Mouse (Mus musculus): ENCODE data around the gene Adam11. TPM values are rescaled to one million over a fixed set of nuclear protein-coding genes. Genes with fewer than 3 reads are reported as not detected.

The Adam11 gene
- polyA plus RNA-seq, 1 experiment from 2014 or later = 13.9 TPM

GRCm38 (mm10) chr11:102783443-102783842 is 22.2 kb downstream of the Adam11 start:
- WGBS = 75% methylated on average over 7 of the region's 7 CpGs
- H3K27me3 ChIP-seq (ENCODE audit: control insufficient read depth, insufficient read depth, low read length) = no peaks in the 10 kb centered on the region
- no peak for ATAC-seq (replicated peaks; ENCODE audit: insufficient number of reproducible peaks, low FRiP score, low TSS enrichment, low read depth)
- DNase-seq (ENCODE audit: low spot score) = no peak
- H3K4me3 ChIP-seq (ENCODE audit: low read depth, low read length) = no peak overlapping the region
- no peak overlapping the region for H3K4me2 ChIP-seq (ENCODE audit: low read depth, low read length)
- no peaks in the 10 kb centered on the region for H3K9me3 ChIP-seq (replicated peaks; ENCODE audit: control insufficient read depth, low read length)
- no peak overlapping the region for H3K9ac ChIP-seq (replicated peaks; ENCODE audit: low read length)
- H3K27ac ChIP-seq (replicated peaks; ENCODE audit: low read depth, low read length) = no peak overlapping the region
- no peaks in the 10 kb centered on the region for H3K4me1 ChIP-seq (ENCODE audit: control insufficient read depth, insufficient read depth, low read length)
- no peaks in the 10 kb centered on the region for H3K36me3 ChIP-seq (replicated peaks; ENCODE audit: control insufficient read depth, insufficient read depth, low read depth, low read length)

GRCm38 (mm10) chr11:102787688-102788177 is 26.5 kb downstream of the Adam11 start:
- DNase-seq (ENCODE audit: low spot score) (no peak), ATAC-seq (replicated peaks; ENCODE audit: insufficient number of reproducible peaks, low FRiP score, low TSS enrichment, low read depth) (no peak)
- no peak overlapping the region for H3K27ac ChIP-seq (replicated peaks; ENCODE audit: low read depth, low read length)
- H3K36me3 ChIP-seq (replicated peaks; ENCODE audit: control insufficient read depth, insufficient read depth, low read depth, low read length) = no peaks in the 10 kb centered on the region
- H3K4me3 ChIP-seq (ENCODE audit: low read depth, low read length) = no peak overlapping the region
- H3K4me1 ChIP-seq (ENCODE audit: control insufficient read depth, insufficient read depth, low read length) = no peaks in the 10 kb centered on the region
- H3K9me3 ChIP-seq (replicated peaks; ENCODE audit: control insufficient read depth, low read length) = no peaks in the 10 kb centered on the region
- no peak overlapping the region for H3K4me2 ChIP-seq (ENCODE audit: low read depth, low read length)
- no peaks in the 10 kb centered on the region for H3K27me3 ChIP-seq (ENCODE audit: control insufficient read depth, insufficient read depth, low read length)
- H3K9ac ChIP-seq (replicated peaks; ENCODE audit: low read length) = no peak overlapping the region
- WGBS = 80% methylated on average over 5 of the region's 5 CpGs

- no peaks in the 10 kb centered on the region for H3K27me3 ChIP-seq (ENCODE audit: control insufficient read depth, insufficient read depth, low read length)
Measured at GRCm38 (mm10) chr11:102791682-102792445, 30.6 kb downstream of the Adam11 start.

GRCm38 (mm10) chr11:102794157-102794556 is 32.9 kb downstream of the Adam11 start:
- Histone ChIP-seq H3K9ac (replicated peaks; ENCODE audit: low read length) (no peak overlapping the region), H3K4me1 (ENCODE audit: control insufficient read depth, insufficient read depth, low read length) (no peaks in the 10 kb centered on the region), H3K27ac (replicated peaks; ENCODE audit: low read depth, low read length) (no peak overlapping the region), H3K27me3 (ENCODE audit: control insufficient read depth, insufficient read depth, low read length) (no peaks in the 10 kb centered on the region), H3K36me3 (replicated peaks; ENCODE audit: control insufficient read depth, insufficient read depth, low read depth, low read length) (no peaks in the 10 kb centered on the region; the same call in 1 of the 2 replicates), H3K4me2 (ENCODE audit: low read depth, low read length) (no peak overlapping the region), H3K4me3 (ENCODE audit: low read depth, low read length) (no peak overlapping the region), H3K9me3 (replicated peaks; ENCODE audit: control insufficient read depth, low read length) (no peaks in the 10 kb centered on the region)
- WGBS = 63% methylated on average over 8 of the region's 8 CpGs
- DNase-seq (ENCODE audit: low spot score) (no peak), ATAC-seq (replicated peaks; ENCODE audit: insufficient number of reproducible peaks, low FRiP score, low TSS enrichment, low read depth) (no peak)

More at GRCm38 (mm10) chr11:102791682-102792445, 30.6 kb downstream of the Adam11 start:
- Histone ChIP-seq H3K27ac (replicated peaks; ENCODE audit: low read depth, low read length) (no peak overlapping the region), H3K9ac (replicated peaks; ENCODE audit: low read length) (no peak overlapping the region), H3K9me3 (replicated peaks; ENCODE audit: control insufficient read depth, low read length) (no peaks in the 10 kb centered on the region), H3K4me2 (ENCODE audit: low read depth, low read length) (no peak overlapping the region), H3K4me3 (ENCODE audit: low read depth, low read length) (no peak overlapping the region), H3K4me1 (ENCODE audit: control insufficient read depth, insufficient read depth, low read length) (no peaks in the 10 kb centered on the region), H3K36me3 (replicated peaks; ENCODE audit: control insufficient read depth, insufficient read depth, low read depth, low read length) (no peaks in the 10 kb centered on the region)
- no peak for DNase-seq (ENCODE audit: low spot score)
- ATAC-seq (replicated peaks; ENCODE audit: insufficient number of reproducible peaks, low FRiP score, low TSS enrichment, low read depth) = no peak
- 62% methylated on average over 14 of the region's 14 CpGs for WGBS

- ATAC-seq (replicated peaks; ENCODE audit: insufficient number of reproducible peaks, low FRiP score, low TSS enrichment, low read depth) = no peak
- H3K27ac ChIP-seq (replicated peaks; ENCODE audit: low read depth, low read length) = no peak overlapping the region
- WGBS = 84% methylated on average over 5 of the region's 5 CpGs
- H3K4me1 ChIP-seq (ENCODE audit: control insufficient read depth, insufficient read depth, low read length) = no peaks in the 10 kb centered on the region
- H3K27me3 ChIP-seq (ENCODE audit: control insufficient read depth, insufficient read depth, low read length) = no peaks in the 10 kb centered on the region
- H3K4me3 ChIP-seq (ENCODE audit: low read depth, low read length) = no peak overlapping the region
- H3K9ac ChIP-seq (replicated peaks; ENCODE audit: low read length) = no peak overlapping the region
- no peak overlapping the region for H3K4me2 ChIP-seq (ENCODE audit: low read depth, low read length)
- no peak for DNase-seq (ENCODE audit: low spot score)
- peaks cover 12% of the 10 kb centered on the region for H3K36me3 ChIP-seq (replicated peaks; ENCODE audit: control insufficient read depth, insufficient read depth, low read depth, low read length)
- no peaks in the 10 kb centered on the region for H3K9me3 ChIP-seq (replicated peaks; ENCODE audit: control insufficient read depth, low read length)
Measured at GRCm38 (mm10) chr11:102803453-102803852, 42.2 kb downstream of the Adam11 start.

- Histone ChIP-seq H3K4me3 (ENCODE audit: low read depth, low read length) (no peak overlapping the region), H3K4me2 (ENCODE audit: low read depth, low read length) (no peak overlapping the region), H3K36me3 (replicated peaks; ENCODE audit: control insufficient read depth, insufficient read depth, low read depth, low read length) (peaks cover 6% of the 10 kb centered on the region), H3K9me3 (replicated peaks; ENCODE audit: control insufficient read depth, low read length) (no peaks in the 10 kb centered on the region), H3K27me3 (ENCODE audit: control insufficient read depth, insufficient read depth, low read length) (no peaks in the 10 kb centered on the region), H3K9ac (replicated peaks; ENCODE audit: low read length) (no peak overlapping the region), H3K27ac (replicated peaks; ENCODE audit: low read depth, low read length) (no peak overlapping the region), H3K4me1 (ENCODE audit: control insufficient read depth, insufficient read depth, low read length) (no peaks in the 10 kb centered on the region)
- DNase-seq (ENCODE audit: low spot score) (no peak), ATAC-seq (replicated peaks; ENCODE audit: insufficient number of reproducible peaks, low FRiP score, low TSS enrichment, low read depth) (no peak)
- WGBS = 76% methylated on average over 5 of the region's 5 CpGs
Measured at GRCm38 (mm10) chr11:102808246-102808645, 47.0 kb downstream of the Adam11 start.

GRCm38 (mm10) chr11:102810721-102811485 is 49.7 kb downstream of the Adam11 start:
- Histone ChIP-seq H3K4me2 (ENCODE audit: low read depth, low read length) (no peak overlapping the region), H3K36me3 (replicated peaks; ENCODE audit: control insufficient read depth, insufficient read depth, low read depth, low read length) (no peaks in the 10 kb centered on the region; the same call in 1 of the 2 replicates), H3K9ac (replicated peaks; ENCODE audit: low read length) (no peak overlapping the region), H3K4me1 (ENCODE audit: control insufficient read depth, insufficient read depth, low read length) (peaks cover 2% of the 10 kb centered on the region; the same call in 1 of the 2 replicates), H3K4me3 (ENCODE audit: low read depth, low read length) (no peak overlapping the region), H3K9me3 (replicated peaks; ENCODE audit: control insufficient read depth, low read length) (no peaks in the 10 kb centered on the region), H3K27me3 (ENCODE audit: control insufficient read depth, insufficient read depth, low read length) (no peaks in the 10 kb centered on the region), H3K27ac (replicated peaks; ENCODE audit: low read depth, low read length) (no peak overlapping the region)
- DNase-seq (ENCODE audit: low spot score) = no peak
- ATAC-seq (replicated peaks; ENCODE audit: insufficient number of reproducible peaks, low FRiP score, low TSS enrichment, low read depth) = no peak
- 52% methylated on average over 4 of the region's 4 CpGs for WGBS

- no peaks in the 10 kb centered on the region for H3K27me3 ChIP-seq (ENCODE audit: control insufficient read depth, insufficient read depth, low read length)
- no peak overlapping the region for H3K4me2 ChIP-seq (ENCODE audit: low read depth, low read length)
- H3K9ac ChIP-seq (replicated peaks; ENCODE audit: low read length) = no peak overlapping the region
- no peaks in the 10 kb centered on the region; the same call in 1 of the 2 replicates for H3K36me3 ChIP-seq (replicated peaks; ENCODE audit: control insufficient read depth, insufficient read depth, low read depth, low read length)
- H3K9me3 ChIP-seq (replicated peaks; ENCODE audit: control insufficient read depth, low read length) = no peaks in the 10 kb centered on the region
- peaks cover 2% of the 10 kb centered on the region for H3K4me1 ChIP-seq (ENCODE audit: control insufficient read depth, insufficient read depth, low read length)
- no peak overlapping the region for H3K4me3 ChIP-seq (ENCODE audit: low read depth, low read length)
- ATAC-seq (replicated peaks; ENCODE audit: insufficient number of reproducible peaks, low FRiP score, low TSS enrichment, low read depth) = no peak
- no peak overlapping the region for H3K27ac ChIP-seq (replicated peaks; ENCODE audit: low read depth, low read length)
- DNase-seq (ENCODE audit: low spot score) = no peak
Measured at GRCm38 (mm10) chr11:102814881-102815280, 53.6 kb downstream of the Adam11 start.
